Mouse (Mus musculus): ENCODE results near the gene Atf7ip2.
"Not testable (repeated sequence)": the region's sequence is repeated elsewhere in the genome, so short reads cannot be mapped to it uniquely, and the experiment has no call there.

Gene Atf7ip2

DNA sequence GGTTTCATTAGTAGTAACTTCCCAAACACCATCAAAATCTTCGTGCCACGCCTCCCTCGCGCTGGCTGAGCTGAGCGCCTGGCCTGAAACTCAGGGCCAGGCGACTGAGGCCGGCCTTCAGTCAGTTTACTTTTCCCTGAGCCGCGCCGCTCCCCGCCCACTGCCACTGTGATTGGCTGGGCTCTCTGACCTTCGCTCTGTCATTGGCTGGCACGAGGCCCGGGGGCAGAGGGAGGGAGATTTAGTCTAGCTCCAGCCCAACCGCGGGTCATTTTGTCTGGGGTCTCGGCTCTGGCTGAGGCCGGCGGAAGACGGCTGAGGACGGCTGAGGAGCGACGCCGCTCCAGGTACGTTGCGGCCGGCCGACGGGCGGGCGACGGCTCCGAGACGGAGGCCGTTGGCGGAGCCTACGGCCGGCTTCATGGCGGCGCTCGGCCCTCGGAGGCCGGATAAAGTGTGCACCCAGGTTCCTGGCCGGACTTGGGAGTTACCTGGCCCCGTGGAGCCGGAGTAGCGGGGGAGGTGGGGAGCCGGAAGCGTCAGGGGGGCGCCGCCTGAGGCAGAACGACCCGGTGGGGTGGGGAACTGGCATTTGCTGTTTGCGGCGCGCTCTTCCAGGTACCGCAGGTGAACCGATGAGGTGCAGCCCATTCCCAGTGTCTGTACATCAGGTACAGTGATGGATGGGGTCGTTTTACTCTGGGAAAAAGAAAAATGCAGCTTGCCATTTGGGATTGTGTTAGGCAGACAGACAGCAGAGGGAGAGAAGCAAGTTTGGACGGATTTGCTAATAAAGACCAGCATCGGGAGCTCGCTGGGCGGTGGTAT, at the start of gene Atf7ip2:
Gene Atf7ip2 (plus strand): TSS at position 34 of the 828 bp plus-strand sequence.
- DNase-seq = peak; percentile 83

DNA sequence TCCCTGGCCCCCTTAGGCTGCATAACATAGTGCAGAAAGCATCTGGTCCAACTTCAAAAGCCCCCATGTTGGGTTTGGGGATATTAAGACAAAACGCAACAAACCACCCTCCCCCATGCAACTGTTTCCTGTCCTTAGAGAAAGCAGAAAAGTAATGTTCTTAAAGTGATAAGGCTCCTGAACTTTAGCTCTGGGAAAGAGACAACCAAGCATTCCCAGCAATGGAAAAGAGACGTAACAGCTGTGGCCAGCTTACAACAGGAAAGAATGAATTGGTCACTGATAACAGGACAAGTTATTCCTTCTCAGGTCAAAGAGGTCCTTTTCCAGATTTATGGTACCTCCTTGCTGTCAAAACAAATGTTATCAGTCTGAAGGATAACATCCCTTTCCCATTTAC, 49.3 kb upstream of the Atf7ip2 start:
- DNase-seq = peak; percentile 39

DNA sequence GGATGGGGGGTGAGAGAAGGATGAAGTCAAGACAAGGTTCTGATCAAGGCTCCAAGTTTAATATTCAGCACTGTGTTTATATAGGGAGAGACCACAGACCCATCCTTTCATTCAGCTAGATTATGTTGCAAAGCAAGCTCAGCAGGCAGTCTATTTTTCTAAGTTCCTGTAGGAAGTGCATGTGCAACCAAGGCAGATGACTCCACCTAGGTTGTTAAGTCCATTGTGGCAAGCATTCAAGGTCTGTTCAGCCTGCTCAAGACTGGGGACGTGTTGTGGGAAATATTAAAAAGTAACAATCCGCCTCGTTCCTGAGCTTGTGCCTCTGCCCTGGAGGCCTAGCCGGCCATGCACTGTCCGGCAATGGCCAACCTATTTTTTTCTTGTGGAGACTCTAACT, 45.1 kb upstream of the Atf7ip2 start:
- DNase-seq = no peak

DNA sequence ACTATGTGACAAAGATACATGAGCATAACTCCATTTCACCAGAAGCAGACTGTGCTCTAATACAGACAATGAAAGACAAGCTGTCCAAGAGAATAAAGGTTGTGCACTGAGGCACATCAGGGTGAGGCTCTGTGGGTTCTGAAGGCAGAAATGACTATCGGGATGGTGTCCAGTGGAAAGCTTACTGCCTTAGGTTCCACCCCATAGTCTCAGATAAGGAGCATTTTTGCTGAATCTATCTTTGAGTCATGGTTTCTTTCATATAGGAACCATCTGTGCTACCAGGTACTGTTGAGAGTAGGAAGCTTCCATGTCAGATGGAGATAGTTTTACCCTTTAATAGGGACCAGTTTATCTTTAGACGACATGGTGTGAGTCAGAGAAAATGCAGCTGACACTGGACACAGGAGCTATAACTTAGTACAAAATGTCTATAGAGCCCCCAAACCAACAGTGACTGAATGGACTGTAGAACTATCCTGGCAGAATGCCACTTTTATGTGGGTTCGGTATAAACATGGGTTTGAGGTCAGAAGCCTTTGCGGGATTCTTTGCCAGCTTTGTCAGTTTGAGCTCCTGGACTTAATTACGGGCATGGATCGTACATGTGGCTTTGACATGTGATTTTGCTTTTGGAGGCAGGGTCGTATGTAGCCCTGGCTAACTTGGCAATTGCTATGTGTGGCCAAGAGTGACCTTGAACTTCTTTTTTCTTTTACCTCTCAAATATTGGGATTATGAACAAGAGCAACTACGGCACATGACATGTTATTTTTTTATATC, 23.2 kb upstream of the Atf7ip2 start:
- no peak for DNase-seq

DNA sequence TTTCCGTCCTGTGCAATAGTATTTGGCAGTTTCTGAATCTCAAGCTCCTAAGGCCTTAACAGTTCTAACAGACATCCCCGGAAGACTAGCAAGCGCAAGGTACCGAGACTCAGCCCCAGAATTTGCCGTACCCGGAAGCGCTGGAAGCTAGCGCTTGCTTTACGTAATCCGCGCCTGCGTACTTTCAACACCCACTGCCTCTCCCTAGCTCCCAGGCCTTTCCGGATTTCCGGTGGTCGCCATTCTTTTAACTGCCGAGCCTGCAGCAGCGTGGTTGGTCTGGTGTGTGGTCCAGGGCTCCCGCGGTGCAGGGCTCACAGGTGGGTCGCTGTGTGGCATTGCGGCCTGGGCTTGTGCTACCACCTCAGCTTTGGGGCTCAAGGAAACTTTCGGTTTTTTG, 22.5 kb upstream of the Atf7ip2 start, which contains the start of gene Rpl39l:
Gene Rpl39l (plus strand): TSS at position 222 of the 400 bp plus-strand sequence.
- DNase-seq = no peak

DNA sequence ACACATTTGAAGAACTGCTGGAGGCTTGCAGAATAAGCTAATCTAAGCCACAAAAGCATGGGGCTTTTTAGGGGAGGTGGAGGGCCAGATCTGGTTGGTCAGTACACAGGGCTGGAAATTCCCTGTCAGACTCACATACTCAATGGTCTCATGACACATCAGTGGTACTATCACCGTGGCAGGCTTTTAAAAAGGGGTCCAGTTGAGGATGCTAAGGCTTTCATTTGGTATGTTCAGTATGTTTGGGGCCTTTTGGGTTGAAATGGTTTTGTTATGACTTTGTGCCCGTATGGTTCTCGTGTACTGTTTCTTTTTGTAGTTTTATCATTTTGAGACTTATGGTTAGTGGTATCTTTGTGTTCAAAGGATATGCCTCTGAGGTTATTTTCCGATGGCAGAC, 21.2 kb upstream of the Atf7ip2 start:
- DNase-seq = no peak

DNA sequence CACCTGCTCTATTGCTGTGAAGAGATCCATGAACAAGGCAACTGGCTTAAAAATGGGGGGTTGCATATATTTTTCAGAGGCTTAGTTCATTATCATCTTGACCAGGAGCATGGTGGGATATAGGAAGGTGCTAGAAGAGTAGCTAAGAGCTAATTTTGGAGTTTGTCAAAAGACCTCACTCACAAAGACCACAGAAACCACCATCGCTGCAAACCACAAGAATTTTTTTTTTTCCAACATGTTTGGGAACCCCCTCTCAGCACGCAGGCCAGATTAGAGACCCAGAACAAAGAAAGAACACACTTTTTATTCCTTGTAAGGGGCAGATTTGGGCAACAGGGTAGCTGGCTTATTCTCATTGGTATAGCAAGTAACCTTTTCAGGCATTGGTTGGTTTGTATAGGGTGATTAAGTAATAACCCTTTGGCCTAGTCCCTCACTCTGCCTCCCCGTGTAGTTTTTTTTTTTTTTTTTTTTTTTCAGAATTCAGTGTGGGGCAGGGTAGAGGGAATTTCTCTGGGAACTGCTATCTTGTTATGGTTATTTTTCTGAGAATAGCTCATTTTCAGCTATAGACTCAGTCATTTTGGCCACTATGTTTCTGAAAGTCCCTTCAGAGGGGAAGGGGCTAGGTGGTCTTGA, 20.2 kb upstream of the Atf7ip2 start:
- no peak for DNase-seq

DNA sequence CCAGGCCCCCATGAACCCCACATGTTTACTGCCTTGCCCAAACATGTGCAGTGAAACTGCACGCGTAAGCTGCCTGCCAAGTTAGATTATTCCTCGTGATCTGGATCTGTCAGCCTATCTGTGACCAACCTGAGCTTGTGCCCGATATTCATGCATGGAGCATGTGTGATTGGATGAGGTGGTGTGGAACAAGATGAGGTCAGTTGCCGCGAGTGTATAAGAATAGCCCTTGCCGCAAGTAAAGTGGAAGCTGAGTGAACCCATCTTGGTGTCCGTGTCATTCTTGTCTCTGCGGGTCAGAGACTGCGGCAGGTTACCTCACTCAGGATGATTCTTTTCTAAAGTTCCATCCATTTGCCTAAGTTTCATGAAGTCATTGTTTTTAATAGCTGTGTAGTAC, 5.1 kb upstream of the Atf7ip2 start:
- not testable (repeated sequence) for DNase-seq

DNA sequence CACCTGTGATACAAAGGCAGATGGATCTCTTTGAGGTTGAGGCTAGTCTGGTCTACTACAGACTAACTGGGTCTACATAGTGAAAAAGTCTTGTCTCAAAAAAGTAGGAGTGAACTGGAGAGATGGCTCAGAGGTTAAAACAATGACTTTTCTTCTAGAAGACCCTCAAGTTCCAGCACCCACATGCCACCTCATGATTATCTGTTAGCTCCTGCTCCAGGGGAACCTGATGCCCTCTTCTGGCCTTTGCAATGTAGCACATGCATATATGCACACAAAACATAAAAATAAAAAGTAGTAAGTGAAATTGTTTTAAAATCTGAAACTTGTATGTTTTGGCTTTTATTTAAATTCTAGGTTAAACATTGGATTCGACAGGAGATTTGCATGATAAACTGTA, 16.3 kb downstream of the Atf7ip2 start:
- no peak for DNase-seq

DNA sequence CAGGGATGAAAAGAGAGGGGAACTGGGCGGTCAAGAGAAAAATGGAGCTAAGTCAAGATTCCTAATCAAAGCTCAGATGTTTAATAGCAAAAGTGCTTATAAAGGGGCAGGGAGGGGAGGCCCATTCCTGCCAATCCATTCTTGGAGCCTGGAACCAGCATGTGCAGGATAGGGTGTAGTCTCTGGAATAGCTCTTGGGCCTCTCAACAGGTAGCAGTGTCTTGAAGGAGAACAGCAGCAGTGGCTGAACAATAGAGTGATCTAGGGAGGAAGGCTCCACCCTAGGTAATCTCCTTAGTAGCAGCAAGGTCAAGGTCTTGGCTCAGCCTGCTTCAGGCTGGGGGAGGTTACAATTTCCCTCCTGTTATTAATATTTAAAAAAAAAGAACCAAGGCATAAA, 23.9 kb downstream of the Atf7ip2 start:
- DNase-seq = not testable (repeated sequence)

DNA sequence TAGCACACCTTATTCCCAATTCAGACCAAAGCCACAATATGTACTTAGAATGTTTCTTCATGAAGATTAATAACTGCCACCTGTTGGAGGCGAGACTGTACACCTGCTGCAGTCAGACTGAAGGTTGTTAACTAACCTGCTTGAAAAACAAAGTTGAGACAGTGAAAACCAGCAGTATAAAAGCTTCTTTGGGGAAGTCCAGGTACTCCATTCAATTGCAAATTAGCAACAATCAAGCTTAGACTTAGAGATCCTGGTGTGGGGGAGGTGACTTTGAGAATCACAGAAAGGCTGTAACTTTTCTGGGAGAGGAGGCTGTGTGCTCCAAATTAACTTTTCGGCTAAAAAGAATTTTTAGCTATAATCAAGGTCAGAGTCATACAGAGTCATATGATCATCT, 24.5 kb downstream of the Atf7ip2 start:
- not testable (repeated sequence) for DNase-seq

DNA sequence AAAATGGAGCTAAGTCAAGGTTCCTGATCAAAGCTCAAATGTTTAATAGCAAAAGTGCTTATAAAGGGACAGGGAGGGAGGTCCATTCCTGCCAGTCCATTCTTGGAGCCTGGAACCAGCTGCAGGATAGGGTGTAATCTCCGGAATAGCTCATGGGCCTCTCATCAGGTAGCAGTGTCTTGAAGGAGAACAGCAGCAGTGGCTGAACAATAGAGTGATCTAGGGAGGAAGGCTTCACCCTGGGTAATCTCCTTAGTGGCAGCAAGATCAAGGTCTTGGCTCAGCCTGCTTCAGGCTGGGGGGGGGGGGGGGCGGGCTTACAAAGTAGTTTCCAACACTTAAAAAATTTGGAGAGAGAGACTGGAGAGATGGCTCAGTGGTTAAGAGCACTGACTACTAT, 34.8 kb downstream of the Atf7ip2 start:
- DNase-seq = no peak

DNA sequence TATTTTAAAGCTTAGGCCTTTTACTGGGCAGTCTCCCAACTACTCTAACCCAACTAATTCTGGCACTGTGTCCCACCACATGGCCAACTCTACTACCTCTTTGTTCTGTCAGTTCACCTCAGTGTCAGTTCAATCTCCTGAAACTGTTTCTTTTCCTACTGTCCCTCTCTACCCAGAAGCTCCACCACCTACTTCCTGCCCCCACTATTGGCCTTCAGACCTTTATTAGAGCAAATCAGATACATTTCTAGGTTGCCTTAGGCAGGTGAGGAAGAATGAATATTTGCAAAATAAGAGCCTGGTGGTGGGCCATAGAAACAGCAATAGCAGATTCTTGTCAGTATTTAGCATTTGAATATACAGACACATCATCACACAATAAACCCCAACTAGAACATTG, 44.1 kb downstream of the Atf7ip2 start:
- no peak for DNase-seq

DNA sequence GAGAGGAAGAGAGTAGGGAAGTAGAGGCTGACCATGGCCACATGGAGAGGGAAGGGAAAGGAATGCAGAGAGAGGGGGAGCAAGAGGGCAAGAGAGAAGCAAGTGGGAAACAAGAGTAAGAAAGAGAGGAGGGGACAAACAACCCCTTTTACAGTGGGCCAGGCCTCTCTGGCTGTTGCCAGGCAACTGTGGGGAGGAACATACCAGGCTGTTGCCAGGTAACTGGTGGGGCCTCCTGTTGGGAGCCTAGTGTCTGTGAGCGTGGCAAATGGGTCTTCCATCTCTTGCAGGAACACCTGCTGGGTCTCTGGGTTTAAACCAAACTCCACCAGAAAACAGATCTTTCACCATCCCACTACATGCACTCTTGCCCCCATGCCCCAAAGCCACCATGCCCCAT, 61.5 kb downstream of the Atf7ip2 start:
- DNase-seq = no peak

DNA sequence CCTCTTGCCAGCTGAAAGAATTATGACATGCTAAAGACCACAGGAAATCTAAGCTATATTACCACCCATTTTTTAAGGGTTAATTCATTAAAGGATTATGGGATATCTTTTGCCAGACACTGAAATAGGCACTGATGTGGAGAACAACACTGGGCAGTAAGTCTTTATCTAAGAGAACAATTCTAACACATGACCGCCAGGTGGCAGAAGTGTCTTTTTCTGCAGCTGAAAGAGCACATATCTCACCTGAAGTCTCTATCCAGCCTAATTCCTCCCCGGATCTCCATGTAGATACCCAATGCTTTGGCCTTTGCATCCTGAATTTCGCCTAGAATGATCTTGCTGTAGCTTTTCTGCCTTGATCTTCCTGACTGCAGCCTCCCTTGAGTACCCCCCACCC, 79.7 kb downstream of the Atf7ip2 start:
- no peak for DNase-seq

DNA sequence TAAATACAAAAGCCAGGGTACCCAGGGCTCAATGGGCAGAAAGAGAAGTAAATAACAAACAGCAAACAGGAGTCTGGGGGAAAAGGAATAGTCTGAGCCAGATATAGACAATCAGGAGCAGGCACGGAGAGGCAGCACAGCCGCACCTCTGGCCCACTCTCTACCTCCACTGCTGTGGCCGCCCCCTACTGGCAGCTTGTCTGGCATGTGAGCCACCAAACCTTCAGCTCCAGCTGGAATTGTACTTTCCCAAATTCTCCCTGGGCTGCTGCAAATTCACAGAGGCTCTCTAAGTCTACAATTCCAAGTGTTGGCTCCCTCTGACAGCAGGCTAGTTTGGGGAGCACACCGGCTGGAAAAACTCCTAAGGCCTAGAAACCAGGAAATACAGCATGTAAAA, 82.0 kb downstream of the Atf7ip2 start:
- DNase-seq = no peak

DNA sequence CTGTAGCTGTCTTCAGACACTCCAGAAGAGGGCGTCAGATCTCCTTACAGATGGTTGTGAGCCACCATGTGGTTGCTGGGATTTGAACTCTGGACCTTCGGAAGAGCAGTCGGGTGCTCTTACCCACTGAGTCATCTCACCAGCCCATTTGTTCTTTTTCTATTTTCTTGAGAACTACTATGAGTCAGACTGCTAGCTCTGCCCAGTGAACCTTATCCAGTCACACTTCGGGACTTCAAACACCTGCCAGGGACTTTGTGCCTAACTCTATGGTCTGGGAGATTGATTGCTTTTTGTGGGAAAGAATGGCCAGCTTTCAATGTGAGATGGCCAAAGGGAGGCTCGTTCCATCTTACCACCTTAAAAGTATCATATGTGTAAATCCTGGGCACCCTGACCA, 84.3 kb downstream of the Atf7ip2 start:
- DNase-seq = not testable (repeated sequence)

DNA sequence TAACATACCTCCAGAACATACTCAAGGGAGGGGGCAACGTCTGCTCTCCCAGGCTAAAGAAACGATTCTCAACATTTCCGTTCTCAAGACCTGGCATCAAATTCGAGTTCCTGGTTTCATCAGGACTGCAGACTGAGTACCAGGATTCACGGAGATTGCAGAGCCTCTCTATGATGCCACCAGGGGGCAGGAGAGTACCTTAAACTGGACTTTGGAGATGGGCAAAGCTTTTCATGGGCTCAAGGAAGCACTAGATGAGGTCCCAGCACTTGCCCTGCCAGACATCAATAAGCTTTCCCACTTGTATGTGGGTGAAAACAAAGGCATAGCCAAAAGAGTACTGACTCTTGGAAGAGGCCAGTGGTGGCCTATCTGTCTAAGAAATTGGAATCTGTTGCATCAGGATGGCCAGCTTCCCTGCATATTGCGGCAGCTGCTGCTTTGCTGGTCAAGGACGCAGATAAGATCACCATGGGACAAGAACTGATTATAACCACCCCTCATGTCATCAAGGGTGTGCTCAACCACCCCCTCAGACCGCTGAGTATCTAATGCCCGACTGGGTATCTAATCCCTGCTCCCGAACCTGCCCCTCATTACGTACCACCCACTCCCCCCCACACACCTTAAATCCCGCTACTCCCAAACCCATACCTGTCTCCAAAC, 87.9 kb downstream of the Atf7ip2 start:
- peak; percentile 57 for DNase-seq

DNA sequence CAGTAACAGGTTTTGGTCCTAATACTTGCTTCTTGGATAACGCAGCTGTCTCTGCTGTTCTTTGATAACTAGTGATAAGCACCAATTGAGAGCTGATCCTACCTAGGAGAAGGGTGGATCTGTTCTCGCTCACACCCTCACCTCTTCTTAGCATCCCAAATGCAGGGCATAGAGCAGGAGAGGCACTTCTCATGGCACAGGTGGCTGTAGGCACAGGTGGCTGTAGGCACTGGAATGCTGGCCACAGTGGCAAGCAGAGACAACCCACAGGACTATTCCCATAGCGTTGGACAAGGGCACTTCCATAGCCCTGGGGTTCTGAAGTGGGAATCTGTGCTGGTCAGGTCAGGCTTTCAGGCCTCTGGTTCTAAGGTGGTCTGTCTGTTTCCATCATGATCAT, 89.4 kb downstream of the Atf7ip2 start:
- no peak for DNase-seq

DNA sequence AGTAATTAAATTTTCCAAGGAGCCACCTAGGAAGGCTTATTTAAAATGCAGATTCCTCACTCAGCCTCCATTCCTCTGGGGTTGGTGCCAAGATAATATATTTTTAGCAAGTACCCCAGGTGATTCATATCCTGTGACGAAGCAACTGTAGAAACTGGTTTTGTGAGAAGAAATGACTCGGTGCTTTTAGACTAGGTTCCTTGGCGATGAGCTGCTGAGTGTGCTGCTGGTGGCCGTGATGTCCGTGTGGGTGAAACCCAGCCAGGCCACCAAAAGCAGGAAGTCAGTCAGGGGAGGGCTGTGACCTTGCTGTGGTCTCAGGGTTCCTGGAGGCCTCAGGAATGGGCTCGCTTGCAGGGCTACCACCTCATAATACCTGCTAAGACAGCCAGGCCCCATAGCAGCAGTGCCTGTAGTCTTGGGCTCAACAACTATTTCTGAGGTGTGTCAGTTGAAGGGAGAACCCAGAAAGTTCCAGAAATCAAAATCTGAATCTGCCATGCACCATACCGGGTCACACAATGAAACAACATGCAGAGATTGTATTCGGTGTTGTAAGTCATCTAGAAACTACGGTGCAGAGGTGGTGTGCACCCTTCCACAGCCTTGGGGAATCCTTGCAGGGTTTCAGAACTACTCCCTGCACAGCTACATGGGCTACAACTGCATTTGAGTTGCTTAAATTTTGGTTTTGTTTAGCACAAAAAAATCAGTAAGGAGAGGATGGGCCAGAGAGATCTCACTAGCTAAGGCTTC, 94.2 kb downstream of the Atf7ip2 start:
- DNase-seq = no peak

DNA sequence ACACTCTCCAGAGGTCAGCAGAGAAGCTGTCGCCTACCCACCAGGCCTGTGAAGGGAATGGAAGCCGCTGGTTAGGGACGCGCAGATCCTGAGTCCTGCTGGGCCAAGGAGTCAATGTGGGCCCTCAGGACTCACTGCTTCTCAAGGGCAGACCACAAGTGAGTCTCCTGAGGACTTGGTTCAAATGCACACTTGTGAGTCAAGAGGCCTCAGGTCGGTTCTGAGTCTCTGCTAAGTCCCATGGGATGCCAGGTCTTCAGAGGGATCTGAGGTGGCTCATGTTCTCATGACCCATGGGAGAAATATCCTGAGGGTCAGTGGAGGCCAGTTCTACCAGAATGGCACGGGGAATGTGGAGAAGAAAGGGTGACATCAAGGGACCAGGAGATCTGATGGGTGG, 95.6 kb downstream of the Atf7ip2 start:
- DNase-seq = no peak
